Mouse (Mus musculus) liver, adult 2 months (tissue): ENCODE measurements at regions not wholly inside any gene's neighbourhood (a gene's known extent, or its start where the extent isn't known, plus 50 kb on each side); places are given as distances from the start of the nearest gene placed in this dataset.

Source experiments
- CTCF ChIP-seq: fragments of 200-500 bp; IDR thresholded peaks from 2 replicates; pipeline ENCODE4 v1.5.1; 2011; ENCODE audit warnings: low read depth, low read length, control low read depth
- POLR2A ChIP-seq: fragments of 200-500 bp; IDR thresholded peaks from 2 replicates; pipeline ENCODE4 v1.6.1; 2011; ENCODE audit warnings: low read length, control low read depth; ENCODE audit not compliant: insufficient read depth; ENCODE audit errors: extremely low read depth

DNA sequence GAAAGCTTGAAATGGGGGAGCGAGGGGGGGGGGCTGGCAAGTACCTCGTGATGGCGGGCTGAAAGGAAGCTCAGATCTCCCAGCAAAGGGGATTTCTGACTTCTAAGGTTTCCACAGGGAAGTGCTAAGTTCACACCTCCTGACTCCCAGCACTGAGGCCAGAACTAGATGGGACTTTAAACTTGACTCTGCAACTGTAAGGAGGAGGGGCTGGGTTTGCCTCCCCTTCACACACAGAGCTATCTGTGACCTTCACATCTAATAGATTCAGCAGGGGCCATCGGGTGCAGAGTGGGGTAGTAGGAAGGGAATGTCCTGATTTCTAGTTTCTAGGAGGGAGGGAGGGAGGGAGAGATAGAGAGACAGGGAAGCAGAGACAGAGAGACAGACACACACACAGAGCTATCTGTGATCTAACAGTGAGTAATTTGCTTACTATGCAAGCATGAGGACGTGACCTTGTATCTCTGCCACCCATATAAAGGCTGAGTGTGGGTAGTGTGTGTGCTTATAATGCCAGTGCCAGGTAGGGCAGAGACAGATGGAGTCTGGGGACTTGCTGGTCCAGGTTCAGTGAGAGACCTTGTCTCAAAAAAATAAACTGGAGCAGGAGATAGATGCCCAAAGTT is 125.2 kb upstream of the Shb start:
- TF ChIP-seq CTCF (no peak), POLR2A (no peak)
